Mouse (Mus musculus) macrophage (primary cell): ENCODE measurements around the gene Zdhhc3. TPM values are rescaled to one million over a fixed set of nuclear protein-coding genes. Genes with fewer than 3 reads are reported as not detected.

ENCODE experiments used
- H3K27ac ChIP-seq: fragments of 350-480 bp; formaldehyde crosslinking; 2 replicates; pipeline ENCODE4 v1.9.0; 2021
- H3K36me3 ChIP-seq: fragments of 350-480 bp; formaldehyde crosslinking; 2 replicates; pipeline ENCODE4 v1.9.0; 2021; ENCODE audit errors: inconsistent target
- H3K4me3 ChIP-seq: fragments of 350-480 bp; formaldehyde crosslinking; 2 replicates; pipeline ENCODE4 v1.9.0; 2021; ENCODE audit errors: inconsistent target
- H3K79me2 ChIP-seq: fragments of 350-480 bp; formaldehyde crosslinking; 2 replicates; pipeline ENCODE4 v1.9.0; 2021; ENCODE audit errors: inconsistent target
- WGBS: methylation state at CpG from one replicate; pipeline ENCODE4 v1.1.7; 2026; ENCODE audit warnings: inconsistent platforms; ENCODE audit not compliant: missing documents; 5-methylcytosine and 5-hydroxymethylcytosine counted together
- polyA plus RNA-seq: library from polyadenylated mRNA; stranded (reverse); fragments of 250-400 nt; gene quantifications from 3 replicates; pipeline ENCODE4 v1.2.4, GENCODE M21; 2018; ENCODE audit warnings: inconsistent platforms

Zdhhc3 gene
- polyA plus RNA-seq, 1 experiment from 2014 or later, result 37.6 TPM

GRCm38 (mm10) chr9:123136953-123137682 is 24.1 kb upstream of the Zdhhc3 start:
- Histone ChIP-seq H3K27ac (no peak overlapping the region), H3K36me3 (peaks cover 51% of the 10 kb centered on the region), H3K4me3 (no peak overlapping the region), H3K79me2 (no peaks in the 10 kb centered on the region)
- 92% methylated on average over 7 of the region's 7 CpGs for WGBS

GRCm38 (mm10) chr9:123132994-123133393 is 20.0 kb upstream of the Zdhhc3 start:
- 95% methylated on average over 3 of the region's 3 CpGs for WGBS
- Histone ChIP-seq H3K27ac (no peak overlapping the region), H3K36me3 (peaks cover 77% of the 10 kb centered on the region), H3K79me2 (no peaks in the 10 kb centered on the region), H3K4me3 (no peak overlapping the region)

GRCm38 (mm10) chr9:123127663-123128062 is 14.7 kb upstream of the Zdhhc3 start:
- no peak overlapping the region for H3K27ac ChIP-seq
- no peak overlapping the region for H3K4me3 ChIP-seq
- 93% methylated on average over 6 of the region's 6 CpGs for WGBS
- peaks cover 50% of the 10 kb centered on the region for H3K36me3 ChIP-seq
- no peaks in the 10 kb centered on the region for H3K79me2 ChIP-seq

- Histone ChIP-seq H3K4me3 (no peak overlapping the region), H3K79me2 (no peaks in the 10 kb centered on the region), H3K36me3 (peaks cover 46% of the 10 kb centered on the region), H3K27ac (no peak overlapping the region)
- WGBS, result 94% methylated on average over 2 of the region's 2 CpGs
Measured at GRCm38 (mm10) chr9:123124413-123124981, 11.5 kb upstream of the Zdhhc3 start.

GRCm38 (mm10) chr9:123123571-123124412 is 10.8 kb upstream of the Zdhhc3 start:
- no peaks in the 10 kb centered on the region for H3K79me2 ChIP-seq
- no peak overlapping the region for H3K4me3 ChIP-seq
- H3K36me3 ChIP-seq, result peaks cover 50% of the 10 kb centered on the region
- 94% methylated on average over 6 of the region's 6 CpGs for WGBS
- H3K27ac ChIP-seq, result no peak overlapping the region

GRCm38 (mm10) chr9:123123017-123123416 is 10.0 kb upstream of the Zdhhc3 start:
- Histone ChIP-seq H3K79me2 (no peaks in the 10 kb centered on the region), H3K36me3 (peaks cover 44% of the 10 kb centered on the region), H3K4me3 (no peak overlapping the region), H3K27ac (no peak overlapping the region)
- WGBS, result 89% methylated on average over 3 of the region's 3 CpGs

GRCm38 (mm10) chr9:123115566-123115965 is 2.6 kb upstream of the Zdhhc3 start:
- Histone ChIP-seq H3K36me3 (peaks cover 20% of the 10 kb centered on the region), H3K79me2 (peaks cover 52% of the 10 kb centered on the region), H3K27ac (no peak overlapping the region), H3K4me3 (no peak overlapping the region)
- WGBS, result 100% methylated on average over 1 of the region's 1 CpGs

GRCm38 (mm10) chr9:123113931-123114330 is 926 bp upstream of the Zdhhc3 start:
- H3K27ac ChIP-seq, result peak overlapping the region; percentile 34
- H3K4me3 ChIP-seq, result peak overlapping the region; percentile 74
- WGBS, result 68% methylated on average over 5 of the region's 6 CpGs
- H3K79me2 ChIP-seq, result peaks cover 69% of the 10 kb centered on the region
- peaks cover 4% of the 10 kb centered on the region; the same call in 1 of the 2 replicates for H3K36me3 ChIP-seq

GRCm38 (mm10) chr9:123111751-123112221 is 1.2 kb downstream of the Zdhhc3 start:
- Histone ChIP-seq H3K36me3 (no peaks in the 10 kb centered on the region), H3K79me2 (peaks cover 90% of the 10 kb centered on the region), H3K27ac (peak overlapping the region; percentile 34; the same call in 1 of the 2 replicates), H3K4me3 (peak overlapping the region; percentile 77)
- WGBS, result 47% methylated on average over 8 of the region's 8 CpGs

- H3K79me2 ChIP-seq, result peaks cover 92% of the 10 kb centered on the region
- no peak overlapping the region for H3K4me3 ChIP-seq
- no peaks in the 10 kb centered on the region; the same call in none of the 2 replicates for H3K36me3 ChIP-seq
- 70% methylated on average over 7 of the region's 7 CpGs for WGBS
- H3K27ac ChIP-seq, result no peak overlapping the region
Measured at GRCm38 (mm10) chr9:123109188-123109587, 3.8 kb downstream of the Zdhhc3 start.

- Histone ChIP-seq H3K36me3 (no peaks in the 10 kb centered on the region; the same call in none of the 2 replicates), H3K27ac (no peak overlapping the region), H3K4me3 (no peak overlapping the region), H3K79me2 (peaks cover 94% of the 10 kb centered on the region)
- 100% methylated on average over 4 of the region's 4 CpGs for WGBS
Measured at GRCm38 (mm10) chr9:123107186-123107585, 5.8 kb downstream of the Zdhhc3 start.

- peaks cover 16% of the 10 kb centered on the region for H3K36me3 ChIP-seq
- peaks cover 73% of the 10 kb centered on the region for H3K79me2 ChIP-seq
- no peak overlapping the region for H3K27ac ChIP-seq
- no peak overlapping the region for H3K4me3 ChIP-seq
Measured at GRCm38 (mm10) chr9:123104362-123104761, 8.6 kb downstream of the Zdhhc3 start.

- Histone ChIP-seq H3K36me3 (peaks cover 24% of the 10 kb centered on the region), H3K79me2 (peaks cover 64% of the 10 kb centered on the region), H3K4me3 (no peak overlapping the region), H3K27ac (no peak overlapping the region)
Measured at GRCm38 (mm10) chr9:123103425-123103824, 9.6 kb downstream of the Zdhhc3 start.

- no peak overlapping the region for H3K4me3 ChIP-seq
- 95% methylated on average over 15 of the region's 16 CpGs for WGBS
- peaks cover 57% of the 10 kb centered on the region for H3K36me3 ChIP-seq
- peaks cover 28% of the 10 kb centered on the region; the same call in 1 of the 2 replicates for H3K79me2 ChIP-seq
- no peak overlapping the region for H3K27ac ChIP-seq
Measured at GRCm38 (mm10) chr9:123099631-123100455, 13.2 kb downstream of the Zdhhc3 start.
